Mouse (Mus musculus) olfactory bulb, adult 2 months (tissue): ENCODE data around the gene Olfr329-ps. TPM values are rescaled to one million over a fixed set of nuclear protein-coding genes. Genes with fewer than 3 reads are reported as not detected.
"Not testable (repeated sequence)": the region's sequence is repeated elsewhere in the genome, so short reads cannot be mapped to it uniquely, and the experiment has no call there.

Experiments used
- H3K27ac ChIP-seq: fragments of 200-500 bp; 2 replicates; pipeline ENCODE4 v1.5.1; 2012; ENCODE audit warnings: low read depth, low read length; ENCODE audit not compliant: insufficient read depth
- H3K4me1 ChIP-seq: fragments of 200-500 bp; 2 replicates; pipeline ENCODE4 v1.6.1; 2012; ENCODE audit warnings: low read length; ENCODE audit not compliant: control insufficient read depth, insufficient read depth
- H3K4me3 ChIP-seq: fragments of 200-500 bp; 2 replicates; pipeline ENCODE4 v1.5.1; 2012; ENCODE audit warnings: mild to moderate bottlenecking, low read depth, low read length, moderate library complexity; ENCODE audit not compliant: insufficient read depth
- CTCF ChIP-seq: fragments of 200-500 bp; IDR thresholded peaks from 2 replicates; pipeline ENCODE4 v1.5.1; 2012; ENCODE audit warnings: low read depth, mild to moderate bottlenecking, low read length, moderate library complexity; ENCODE audit not compliant: insufficient read depth
- POLR2A ChIP-seq: fragments of 200-500 bp; IDR thresholded peaks from 2 replicates; pipeline ENCODE4 v1.6.1; 2012; ENCODE audit warnings: mild to moderate bottlenecking, low read depth, low read length, moderate library complexity; ENCODE audit not compliant: insufficient read depth
- WGBS: fragments of 180-500 bp; shearing (Covaris S2); methylation state at CpG from one replicate; pipeline ENCODE4 v1.1.7; 2018; 5-methylcytosine and 5-hydroxymethylcytosine counted together
- polyA plus RNA-seq: library from polyadenylated mRNA; stranded (reverse); fragments of >200 nt; gene quantifications from 2 replicates; pipeline ENCODE4 v1.2.4, GENCODE M21; 2012; ENCODE audit warnings: low replicate concordance; ENCODE audit not compliant: missing spikeins, insufficient read depth, insufficient read length

The Olfr329-ps gene
- polyA plus RNA-seq, result not detected in 2 replicates

- WGBS, result 81% methylated on average over 5 of the region's 5 CpGs
- H3K4me3 ChIP-seq, result no peak within 1 kb of the TSS
- TF ChIP-seq CTCF (no peak), POLR2A (no peak)
- no peak within 1 kb of the TSS for H3K27ac ChIP-seq
- H3K4me1 ChIP-seq, result no peaks in the 10 kb centered on the region
Observed at GRCm38 (mm10) chr11:58546322-58546721, at the start of gene Olfr329-ps. Gene Olfr329-ps, minus strand, starts transcription at chr11:58546422.

GRCm38 (mm10) chr11:58594814-58595213 lies 48.6 kb upstream of the Olfr329-ps start, which contains the start of gene Olfr324:
Gene Olfr324, plus strand, starts transcription at chr11:58595114.
- Histone ChIP-seq H3K27ac (no peak within 1 kb of the TSS), H3K4me3 (no peak within 1 kb of the TSS), H3K4me1 (no peaks in the 10 kb centered on the region)
- no peak for TF ChIP-seq CTCF
- TF ChIP-seq POLR2A, result no peak
- 63% methylated on average over 6 of the region's 6 CpGs for WGBS

- no peak overlapping the region for H3K27ac ChIP-seq
- 10% methylated on average over 3 of the region's 3 CpGs for WGBS
- TF ChIP-seq CTCF (no peak), POLR2A (no peak)
- peaks cover 9% of the 10 kb centered on the region for H3K4me1 ChIP-seq
- H3K4me3 ChIP-seq, result no peak overlapping the region
Observed at GRCm38 (mm10) chr11:58588620-58589250, 42.5 kb upstream of the Olfr329-ps start.

- peak; percentile 37; the same call in 1 of the 2 replicates for TF ChIP-seq CTCF
- TF ChIP-seq POLR2A, result no peak
- 71% methylated on average over 7 of the region's 7 CpGs for WGBS
- peaks cover 9% of the 10 kb centered on the region for H3K4me1 ChIP-seq
- no peak overlapping the region for H3K27ac ChIP-seq
- H3K4me3 ChIP-seq, result no peak overlapping the region
Observed at GRCm38 (mm10) chr11:58587898-58588348, 41.7 kb upstream of the Olfr329-ps start.

GRCm38 (mm10) chr11:58578636-58579035 lies 32.4 kb upstream of the Olfr329-ps start:
- no peak overlapping the region for H3K27ac ChIP-seq

GRCm38 (mm10) chr11:58577430-58577829 lies 31.2 kb upstream of the Olfr329-ps start, which contains the start of gene Olfr325:
Gene Olfr325, plus strand, starts transcription at chr11:58577730.
- Histone ChIP-seq H3K4me1 (no peaks in the 10 kb centered on the region), H3K27ac (no peak within 1 kb of the TSS), H3K4me3 (no peak within 1 kb of the TSS)
- TF ChIP-seq POLR2A, result no peak
- no peak for TF ChIP-seq CTCF
- WGBS, result 71% methylated on average over 1 of the region's 1 CpGs

More at GRCm38 (mm10) chr11:58578636-58579035, 32.4 kb upstream of the Olfr329-ps start:
- Histone ChIP-seq H3K4me3 (no peak overlapping the region), H3K4me1 (no peaks in the 10 kb centered on the region)
- WGBS, result 23% methylated on average over 8 of the region's 8 CpGs
- TF ChIP-seq POLR2A (no peak), CTCF (no peak)

GRCm38 (mm10) chr11:58570405-58570804 lies 24.2 kb upstream of the Olfr329-ps start, which contains the start of gene Olfr224:
Gene Olfr224, minus strand, starts transcription at chr11:58570553.
- TF ChIP-seq CTCF (no peak), POLR2A (no peak)
- H3K4me3 ChIP-seq, result no peak within 1 kb of the TSS
- 59% methylated on average over 5 of the region's 5 CpGs for WGBS
- H3K4me1 ChIP-seq, result no peaks in the 10 kb centered on the region
- no peak within 1 kb of the TSS for H3K27ac ChIP-seq

GRCm38 (mm10) chr11:58555536-58555935 lies 9.3 kb upstream of the Olfr329-ps start, which contains the start of gene Olfr328:
Gene Olfr328, minus strand, starts transcription at chr11:58555636.
- 78% methylated on average over 1 of the region's 1 CpGs for WGBS
- TF ChIP-seq CTCF, result no peak
- TF ChIP-seq POLR2A, result no peak
- Histone ChIP-seq H3K4me1 (no peaks in the 10 kb centered on the region), H3K27ac (no peak within 1 kb of the TSS), H3K4me3 (no peak within 1 kb of the TSS)

GRCm38 (mm10) chr11:58534736-58535135 lies 11.5 kb downstream of the Olfr329-ps start, which contains the start of gene Olfr330:
Gene Olfr330, minus strand, starts transcription at chr11:58534836.
- H3K4me1 ChIP-seq, result not testable (repeated sequence)

GRCm38 (mm10) chr11:58519756-58520155 lies 26.5 kb downstream of the Olfr329-ps start:
- not testable (repeated sequence) for H3K4me3 ChIP-seq, H3K4me1 ChIP-seq, H3K27ac ChIP-seq
- 86% methylated on average over 7 of the region's 9 CpGs for WGBS

More at GRCm38 (mm10) chr11:58534736-58535135, 11.5 kb downstream of the Olfr329-ps start, which contains the start of gene Olfr330:
- H3K27ac ChIP-seq, H3K4me3 ChIP-seq: not testable (repeated sequence)

- H3K4me1 ChIP-seq, H3K27ac ChIP-seq, H3K4me3 ChIP-seq: not testable (repeated sequence)
- WGBS, result 94% methylated on average over 18 of the region's 18 CpGs
Observed at GRCm38 (mm10) chr11:58518916-58519315, 27.3 kb downstream of the Olfr329-ps start.

- H3K27ac ChIP-seq, H3K4me1 ChIP-seq, H3K4me3 ChIP-seq: not testable (repeated sequence)
- WGBS, result 83% methylated on average over 19 of the region's 19 CpGs
Observed at GRCm38 (mm10) chr11:58509058-58509457, 37.2 kb downstream of the Olfr329-ps start.

- H3K27ac ChIP-seq, H3K4me3 ChIP-seq: not testable (repeated sequence)
Observed at GRCm38 (mm10) chr11:58502472-58502871, 43.8 kb downstream of the Olfr329-ps start, which contains the start of gene Olfr331. Gene Olfr331, minus strand, starts transcription at chr11:58502572.

More at GRCm38 (mm10) chr11:58502472-58502871, 43.8 kb downstream of the Olfr329-ps start, which contains the start of gene Olfr331:
- H3K4me1 ChIP-seq, result not testable (repeated sequence)
